Mouse (Mus musculus): ENCODE measurements around the gene Kank4.

- TF ChIP-seq POLR2A (IDR thresholded peaks at IDR 0.05; ENCODE audit: low read depth, low read length) = no peak
- no peak for TF ChIP-seq CTCF (IDR thresholded peaks at IDR 0.05; ENCODE audit: borderline replicate concordance, insufficient read depth, low read length)
Observed at GRCm38 (mm10) chr4:98739753-98740152, 77.6 kb downstream of the Kank4 start.
